Mouse (Mus musculus) cerebellum, adult 11-12 months (tissue): ENCODE results near the gene Akap6.

Source experiments
- DNase-seq: peaks from one replicate; pipeline ENCODE4 v3.0.0; 2022

Akap6 gene

DNA sequence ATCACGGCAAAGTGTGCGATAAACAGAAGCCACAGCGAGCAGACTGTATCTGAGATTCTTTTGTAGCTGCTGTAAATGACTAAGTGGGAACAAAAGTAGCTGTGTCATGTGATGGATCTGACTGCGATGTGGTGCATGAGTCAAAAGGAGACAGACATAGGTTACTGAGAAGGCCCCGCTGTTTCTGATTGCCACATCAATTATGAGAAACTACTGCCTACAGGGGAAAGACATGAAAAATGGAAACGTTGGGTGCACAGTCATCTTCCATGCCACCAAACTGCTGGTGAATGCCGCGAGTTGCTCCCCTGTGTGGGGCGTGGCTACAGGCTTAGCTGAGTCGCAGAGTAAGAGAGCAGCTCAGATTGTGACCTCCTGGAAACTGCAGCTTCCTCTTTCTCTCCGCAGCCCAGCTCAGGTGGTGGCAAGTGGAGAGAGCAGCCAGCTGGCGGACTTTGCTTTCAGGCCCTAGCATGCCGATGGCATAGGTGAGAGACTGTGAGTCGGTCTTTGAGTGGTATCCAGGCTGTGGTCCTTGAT lies 83.8 kb downstream of the Akap6 start:
- peak; percentile 70 for DNase-seq

- DNase-seq = no peak
Observed at GRCm38 (mm10) chr12:52785217-52785616, 86.0 kb downstream of the Akap6 start.

GRCm38 (mm10) chr12:52790350-52790768 lies 91.2 kb downstream of the Akap6 start:
- DNase-seq = peak; percentile 77

GRCm38 (mm10) chr12:52794131-52794530 lies 94.9 kb downstream of the Akap6 start:
- no peak for DNase-seq

DNA sequence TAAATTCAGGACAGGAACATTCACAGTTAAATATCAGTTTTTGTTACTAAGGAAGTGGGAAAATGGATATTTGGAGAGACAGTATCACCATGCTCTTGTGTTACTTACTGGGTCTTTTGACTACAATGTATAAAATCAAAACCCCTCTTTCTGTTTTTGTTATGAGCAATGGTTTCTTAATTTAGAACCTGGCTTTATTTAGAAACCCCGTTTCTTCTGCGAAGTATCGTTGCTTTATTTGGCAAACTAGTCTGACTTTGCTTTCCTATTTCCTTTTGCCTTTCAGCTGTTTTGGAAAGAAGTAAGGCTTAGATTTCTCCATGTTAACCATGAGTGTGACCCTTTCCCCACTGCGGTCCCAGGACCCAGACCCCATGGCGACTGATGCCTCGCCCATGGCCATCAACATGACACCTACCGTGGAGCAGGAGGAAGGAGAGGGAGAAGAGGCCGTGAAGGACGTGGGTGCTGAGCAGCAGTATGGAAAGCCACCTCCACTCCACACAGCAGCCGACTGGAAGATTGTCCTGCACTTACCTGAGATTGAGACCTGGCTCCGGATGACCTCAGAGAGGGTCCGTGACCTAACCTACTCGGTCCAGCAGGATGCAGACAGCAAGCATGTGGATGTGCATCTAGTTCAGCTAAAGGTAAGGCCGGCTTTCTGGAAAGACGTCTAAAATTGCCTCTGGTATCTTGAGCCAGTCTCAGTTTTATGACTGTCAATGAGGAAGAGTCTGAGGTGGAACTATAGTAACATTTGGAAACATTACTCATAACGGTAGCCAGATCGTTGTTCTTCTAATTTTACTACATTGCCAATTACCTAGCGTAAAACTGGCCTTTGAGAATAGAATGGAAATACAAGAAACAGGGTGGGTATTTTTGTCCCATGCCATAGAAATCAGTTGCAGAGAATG lies 96.6 kb downstream of the Akap6 start:
- no peak for DNase-seq

- no peak for DNase-seq
Observed at GRCm38 (mm10) chr12:52796471-52796795, 97.2 kb downstream of the Akap6 start.

DNA sequence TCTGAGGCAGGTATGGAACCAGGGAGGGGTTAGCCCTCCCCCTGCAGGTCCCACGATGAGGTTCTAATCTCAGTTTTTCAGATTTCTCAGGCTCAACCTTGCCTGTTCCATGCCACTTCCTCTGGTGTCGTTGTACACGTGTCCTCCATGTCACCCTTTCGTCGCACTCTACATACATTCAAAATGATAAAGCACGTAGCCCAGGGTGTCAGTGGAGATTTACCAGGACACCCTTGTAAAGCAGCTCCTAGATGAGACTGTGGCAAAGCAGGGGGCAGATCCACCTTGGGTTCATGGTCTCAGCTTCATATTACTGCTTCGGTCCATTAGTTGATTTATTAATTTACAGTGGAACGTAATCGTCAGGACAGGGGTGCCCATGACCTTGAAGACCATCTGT lies 100.5 kb downstream of the Akap6 start:
- no peak for DNase-seq

DNA sequence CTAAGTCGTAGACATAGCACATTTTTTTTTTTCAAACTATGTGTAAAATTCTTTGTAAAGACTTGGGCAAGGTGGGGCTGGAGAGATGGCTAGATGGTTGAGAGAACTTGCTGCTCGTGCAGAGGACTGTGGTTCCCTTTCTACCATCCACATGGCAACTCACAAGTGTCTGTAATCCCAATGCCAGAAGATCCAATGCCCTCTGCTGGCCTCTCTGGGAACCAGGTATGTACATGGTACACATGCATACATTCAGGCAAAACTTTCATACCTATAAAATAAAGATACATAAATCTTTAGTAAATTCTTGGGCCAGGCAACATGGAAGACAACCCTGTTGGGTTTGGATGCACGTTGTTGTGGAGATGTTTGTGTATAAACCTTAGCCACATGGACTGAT lies 107.1 kb downstream of the Akap6 start:
- DNase-seq = no peak

GRCm38 (mm10) chr12:52818588-52818987 lies 119.4 kb downstream of the Akap6 start:
- DNase-seq = no peak

DNA sequence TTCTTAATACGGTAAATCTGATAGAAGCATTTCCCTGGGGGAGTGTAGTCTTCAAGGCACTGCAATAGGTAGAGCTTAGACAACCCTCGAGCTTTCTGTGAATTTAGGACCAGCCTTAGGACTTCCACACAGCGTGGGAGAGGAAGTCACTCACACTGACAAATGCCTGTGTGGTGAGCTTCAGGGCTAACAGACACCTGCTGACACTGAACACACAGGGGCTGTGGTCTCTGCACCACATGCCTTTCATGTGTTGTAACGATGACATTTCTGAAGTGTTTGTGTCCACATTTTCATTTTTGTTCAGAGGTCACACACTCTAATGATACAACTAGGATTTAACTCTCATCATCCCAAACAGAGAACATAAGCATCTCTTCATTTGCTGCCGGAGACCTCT lies 125.6 kb downstream of the Akap6 start:
- no peak for DNase-seq

DNA sequence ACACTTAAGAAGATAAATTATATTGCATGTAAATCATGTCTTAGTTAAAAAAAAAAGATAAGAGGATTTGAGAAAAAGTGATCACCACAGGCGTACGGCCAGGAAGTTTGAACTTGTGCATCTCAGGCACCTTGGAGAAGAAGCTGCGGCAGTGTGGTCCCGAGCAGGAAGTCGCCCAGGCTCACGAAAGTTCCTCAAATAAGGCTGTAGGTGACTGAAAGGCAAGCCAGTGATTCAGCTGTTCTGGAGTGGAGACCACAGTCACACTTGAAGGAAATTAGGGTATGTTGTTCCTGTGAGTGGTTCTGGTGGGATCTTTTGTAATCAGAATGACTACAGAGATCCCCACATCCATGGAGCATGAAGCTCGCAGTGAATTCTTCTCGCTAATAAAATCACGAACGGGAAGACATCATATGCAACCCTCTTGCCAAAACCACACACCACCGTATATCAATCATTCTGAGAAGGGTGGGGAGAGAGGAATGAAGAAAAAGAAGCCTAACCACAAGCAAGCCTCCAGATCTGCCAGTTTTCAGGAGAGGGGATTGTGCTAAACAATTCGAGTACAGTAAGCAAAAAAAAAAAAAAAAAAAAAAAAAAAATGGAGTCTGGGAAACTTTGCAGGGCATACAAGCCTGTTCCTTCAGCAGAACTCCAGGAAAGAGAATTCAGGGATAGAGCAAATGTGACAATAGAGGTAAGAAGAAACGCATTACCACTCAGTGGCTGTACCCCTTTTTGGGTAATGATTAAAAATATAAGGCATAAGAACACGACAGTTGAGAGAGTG lies 130.0 kb downstream of the Akap6 start:
- no peak for DNase-seq

- DNase-seq = no peak
Observed at GRCm38 (mm10) chr12:52831782-52832181, 132.6 kb downstream of the Akap6 start.

GRCm38 (mm10) chr12:52832230-52832629 lies 133.0 kb downstream of the Akap6 start:
- DNase-seq = peak; percentile 61

DNA sequence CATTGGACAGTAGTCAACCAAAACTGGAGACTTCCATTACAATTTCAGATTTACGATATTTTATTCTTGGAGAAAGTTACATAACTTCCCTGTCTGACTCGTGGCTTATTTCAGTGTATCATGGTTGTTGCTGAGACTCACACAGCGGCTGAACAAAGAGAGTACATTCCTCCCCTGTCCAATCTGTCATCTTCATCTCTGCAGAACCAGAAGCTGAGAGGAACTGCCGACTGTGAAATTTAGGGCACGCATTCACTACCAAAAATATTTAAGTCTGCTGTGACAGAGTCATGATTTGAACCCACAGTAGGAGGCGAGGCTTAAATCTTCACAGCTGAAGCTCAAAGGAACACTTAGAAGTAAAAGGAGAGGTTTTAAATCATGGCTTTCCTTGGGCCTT lies 134.0 kb downstream of the Akap6 start:
- no peak for DNase-seq

DNA sequence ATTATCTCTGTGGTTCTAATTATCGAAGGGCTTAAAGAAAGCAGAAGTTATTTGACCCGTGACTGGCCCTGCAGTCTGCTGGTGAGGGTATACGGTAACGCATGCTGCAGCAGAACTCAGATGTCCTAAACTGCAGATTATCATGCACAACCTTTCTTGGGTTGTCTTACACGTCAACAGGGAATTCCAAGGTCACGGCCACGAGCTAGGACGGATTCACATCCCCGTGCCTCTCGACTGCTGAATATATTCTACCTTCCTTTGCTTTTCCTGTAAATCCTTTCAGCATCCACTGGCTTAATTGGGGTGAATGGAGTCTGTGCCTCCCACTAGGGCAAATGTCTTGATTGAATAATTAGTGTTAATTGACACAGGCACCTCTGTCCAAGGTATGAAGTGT lies 134.9 kb downstream of the Akap6 start:
- DNase-seq = no peak

- no peak for DNase-seq
Observed at GRCm38 (mm10) chr12:52834781-52835279, 135.6 kb downstream of the Akap6 start.

- peak; percentile 21 for DNase-seq
Observed at GRCm38 (mm10) chr12:52835291-52835742, 136.1 kb downstream of the Akap6 start.

GRCm38 (mm10) chr12:52835914-52836546 lies 136.8 kb downstream of the Akap6 start:
- peak; percentile 21 for DNase-seq

DNA sequence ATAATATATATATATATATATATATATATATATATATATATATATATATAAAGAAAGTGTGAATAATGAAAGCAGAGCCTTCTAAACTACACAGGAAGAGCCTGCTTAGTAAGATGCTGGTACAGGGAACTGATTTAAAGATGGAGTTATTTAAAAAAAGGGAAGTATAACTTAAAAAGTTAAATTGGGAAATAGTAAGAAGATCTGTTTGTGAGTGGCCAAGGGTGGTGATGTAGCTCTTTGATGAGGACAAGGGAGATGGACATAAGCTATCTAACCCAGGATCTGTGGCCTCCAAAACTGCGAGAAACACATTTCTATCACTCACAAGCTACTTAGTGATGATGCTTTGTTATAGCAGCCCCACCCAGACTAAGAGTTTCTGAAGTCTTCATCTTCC lies 146.8 kb downstream of the Akap6 start:
- DNase-seq = no peak

GRCm38 (mm10) chr12:52847020-52847419 lies 147.8 kb downstream of the Akap6 start:
- no peak for DNase-seq

GRCm38 (mm10) chr12:52847830-52848518 lies 148.8 kb downstream of the Akap6 start:
- no peak for DNase-seq

- DNase-seq = no peak
Observed at GRCm38 (mm10) chr12:52848519-52848855, 149.3 kb downstream of the Akap6 start.

DNA sequence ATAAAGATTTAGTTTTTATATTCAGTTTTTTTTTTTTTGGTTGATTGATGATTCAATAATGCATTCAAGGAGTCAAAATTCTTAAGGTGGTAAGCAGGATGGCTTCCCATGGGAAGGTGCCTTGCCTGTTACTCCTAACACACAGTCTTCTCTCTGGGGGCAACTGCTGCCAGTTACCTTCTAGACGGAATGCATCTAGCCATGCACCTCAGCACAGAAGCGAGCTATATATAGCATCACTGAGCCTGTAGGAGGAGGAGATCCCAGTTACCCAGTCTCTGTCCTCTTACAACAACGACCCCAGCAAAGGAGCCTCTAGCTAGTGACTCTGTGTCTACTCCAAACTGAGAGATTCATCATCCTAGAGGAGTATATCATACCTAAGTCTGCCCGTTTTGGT lies 150.1 kb downstream of the Akap6 start:
- no peak for DNase-seq
